Mouse (Mus musculus): ENCODE data around the gene Tubgcp2.

GRCm38 (mm10) chr7:139951991-139952633, 84.4 kb downstream of the Tubgcp2 start:
- TF ChIP-seq TAL1 (conservative IDR thresholded peaks at IDR 0.05; ENCODE audit: low read depth, low read length) (no peak), CTCF (IDR thresholded peaks at IDR 0.05; ENCODE audit: low read depth, low read length) (no peak), POLR2AphosphoS5 (IDR thresholded peaks at IDR 0.05; ENCODE audit: insufficient replicate concordance, low read depth, low read length) (no peak), GATA1 (IDR thresholded peaks at IDR 0.05; ENCODE audit: borderline replicate concordance, low read length) (no peak), GATA2 (IDR thresholded peaks at IDR 0.05; ENCODE audit: borderline replicate concordance, low read depth, low read length) (no peak)

Data from G1E (cell line).